8 mouse cellular contexts compared by ENCODE assay signal in genomic region chrX:42148016-42148451, GRCm38 (mm10). TPM values are rescaled to one million over a fixed set of nuclear protein-coding genes. Genes with fewer than 3 reads are reported as not detected.
A peak's percentile ranks its signal among the peaks of the same experiment; 100 is the strongest.
DNase-seq lines count a peak whose midpoint lies in the region; ATAC-seq and TF ChIP-seq lines count a peak whose summit lies in the region.

No protein-coding gene starts in this region.

- H3K36me3 ChIP-seq in heart, embryonic 10.5 days = no peaks in the 10 kb centered on the region
- no peaks in the 10 kb centered on the region for H3K36me3 ChIP-seq in lung, postnatal 0 days (ENCODE audit: insufficient read depth, low read length)

- H3K9ac ChIP-seq in lung, postnatal 0 days (replicated peaks; ENCODE audit: low read depth) = no peak overlapping the region

- H3K9me3 ChIP-seq in heart, embryonic 10.5 days = no peaks in the 10 kb centered on the region
- no peaks in the 10 kb centered on the region for H3K9me3 ChIP-seq in lung, postnatal 0 days (ENCODE audit: low read length)

- no peaks in the 10 kb centered on the region for H3K27me3 ChIP-seq in heart, embryonic 10.5 days (ENCODE audit: insufficient read depth, poor library complexity, severe bottlenecking)
- no peaks in the 10 kb centered on the region for H3K27me3 ChIP-seq in lung, postnatal 0 days (replicated peaks; ENCODE audit: insufficient read depth, low read length)

- peaks cover 6% of the 10 kb centered on the region; the same call in 1 of the 2 replicates for H3K4me1 ChIP-seq in heart, embryonic 10.5 days
- no peaks in the 10 kb centered on the region for H3K4me1 ChIP-seq in lung, postnatal 0 days (ENCODE audit: insufficient read depth, low read depth, low read length)

- no peak for TF ChIP-seq CTCF in lung, postnatal 0 days (IDR thresholded peaks at IDR 0.05)

- H3K27ac ChIP-seq in heart, embryonic 10.5 days = peak overlapping the region; percentile 90
- H3K27ac ChIP-seq in lung, postnatal 0 days (ENCODE audit: low read length) = peak overlapping the region; percentile 87

- peak; percentile 37 for DNase-seq in adrenal gland, adult 2 months
- no peak for DNase-seq in adrenal gland, postnatal 25 days
- DNase-seq in cerebellum, adult 9-11 months = peak; percentile 47
- DNase-seq in heart, embryonic 10.5 days (ENCODE audit: low spot score) = no peak
- DNase-seq in kidney, adult 9 months = peak; percentile 58
- peak; percentile 71 for DNase-seq in lung, postnatal 0 days (ENCODE audit: low spot score)
- peak; percentile 6 to 7 for DNase-seq in spleen, postnatal 14 days (ENCODE audit: low spot score in 2 of 2)
- no peak for DNase-seq in frontal cortex, adult 2 months (ENCODE audit: extremely low spot score in 1 of 2, low spot score in 1 of 2)

- H3K4me2 ChIP-seq in lung, postnatal 0 days (replicated peaks; ENCODE audit: low read depth, low read length) = peak overlapping the region; percentile 42; the same call in 1 of the 2 replicates

- ATAC-seq in lung, postnatal 0 days = peak; percentile 5; the same call in 1 of the 2 replicates

- H3K4me3 ChIP-seq in heart, embryonic 10.5 days = peak overlapping the region; percentile 59; the same call in 1 of the 2 replicates
- peak overlapping the region; percentile 33; the same call in 1 of the 2 replicates for H3K4me3 ChIP-seq in lung, postnatal 0 days (ENCODE audit: low read depth, low read length)

- TF ChIP-seq EP300 in lung, postnatal 0 days (IDR thresholded peaks at IDR 0.05) = peak; percentile 47

- whole genome bisulfite sequencing in heart, embryonic 10.5 days = 50% methylated on average over 5 of the region's 5 CpGs
- 27% methylated on average over 5 of the region's 5 CpGs for WGBS in lung, postnatal 0 days

RNA-seq across cellular contexts. Expression of gene Stag2, which starts 1.1 kb away (rescaled TPM):
- 10 to 100 TPM; 72.4 to 74.3 TPM for total RNA-seq in adrenal gland, adult 2 months (2021)
- polyA plus RNA-seq in adrenal gland, adult 2 months (2012; rRNA removed) = 1.1 and 1.8 TPM in 2 replicates
- 71.0 and 86.6 TPM in 2 replicates for total RNA-seq in adrenal gland, postnatal 25 days (2021)
- 35.0 and 39.6 TPM in 2 replicates for polyA plus RNA-seq in heart, embryonic 10.5 days (2016; fragmentation: Nextera tagmentation; extraction: Ambion mirVana)
- polyA plus RNA-seq in lung, postnatal 0 days (2015; fragmentation: Nextera tagmentation; extraction: Ambion mirVana) = 26.8 and 32.8 TPM in 2 replicates
- polyA plus RNA-seq in frontal cortex, adult 2 months (2012; rRNA removed) = 22.1 and 26.8 TPM in 2 replicates

Comparison
In these comparisons a context has a peak if more than half of its experiments do, and no peak if none do; other contexts are left out.
1. DNase-seq: peak in adrenal gland, adult 2 months (single experiment), cerebellum, adult 9-11 months (single experiment), kidney, adult 9 months (single experiment), lung, postnatal 0 days (single experiment) and spleen, postnatal 14 days (2 of 2); none in adrenal gland, postnatal 25 days (single experiment), heart, embryonic 10.5 days (single experiment) and frontal cortex, adult 2 months (0 of 2).